In genomic region chr12:79629945-79630850, GRCm38 (mm10) we compare ENCODE assay signal across 16 mouse cellular contexts.
DNase-seq lines count a peak whose midpoint lies in the region; ATAC-seq and TF ChIP-seq lines count a peak whose summit lies in the region.
"Had no signal": no experiment of that assay in that cellular context is flagged by ENCODE, and none has a peak within 500 bp of the region (broad histone marks: within the 10 kb centered on the region; RNA-seq: fewer than 3 reads in every experiment).

No protein-coding gene starts in this region.

- peak overlapping the region; percentile 57 for H3K27ac ChIP-seq in gastrocnemius, adult 2 months
- no peak overlapping the region for H3K27ac ChIP-seq in lung, postnatal 0 days (ENCODE audit: low read length)
- H3K27ac ChIP-seq in intestine, postnatal 0 days (ENCODE audit: low read depth, low read length) = 0 out of 2 replicates have a peak overlapping the region, but pooled peaks have one; percentile 9
- H3K27ac ChIP-seq in stomach, embryonic 15.5 days = peak overlapping the region; percentile 67
- H3K27ac ChIP-seq: neural tube, embryonic 13.5 days had no signal

- no peak overlapping the region for H3K4me3 ChIP-seq in gastrocnemius, adult 2 months
- H3K4me3 ChIP-seq in lung, postnatal 0 days (ENCODE audit: low read depth, low read length) = no peak overlapping the region
- no peak overlapping the region for H3K4me3 ChIP-seq in lung, adult 2 months (replicated peaks; ENCODE audit: extremely low read depth, low read depth, low read length)
- H3K4me3 ChIP-seq in intestine, postnatal 0 days (ENCODE audit: low read depth, low read length) = no peak overlapping the region
- H3K4me3 ChIP-seq in stomach, embryonic 15.5 days (replicated peaks) = no peak overlapping the region
- H3K4me3 ChIP-seq: embryonic facial prominence, embryonic 13.5 days; hindbrain, embryonic 10.5 days; midbrain, embryonic 10.5 days; neural tube, embryonic 13.5 days had no signal

- peak; percentile 46; the same call in 1 of the 2 replicates for TF ChIP-seq EP300 in lung, postnatal 0 days (IDR thresholded peaks at IDR 0.05)

- 57% methylated on average over 7 of the region's 7 CpGs for whole genome bisulfite sequencing in lung, postnatal 0 days
- WGBS in lung, adult 2 months = 56% methylated on average over 7 of the region's 7 CpGs
- 61% methylated on average over 7 of the region's 7 CpGs for WGBS in intestine, postnatal 0 days
- 67% methylated on average over 7 of the region's 7 CpGs for WGBS in stomach, embryonic 15.5 days

- H3K4me1 ChIP-seq in lung, postnatal 0 days (ENCODE audit: insufficient read depth, low read depth, low read length) = 0 out of 2 replicates have a peak, but pooled peaks cover 3% of the 10 kb centered on the region
- H3K4me1 ChIP-seq in lung, adult 2 months (ENCODE audit: control insufficient read depth, insufficient read depth, low read length) = peaks cover 11% of the 10 kb centered on the region
- H3K4me1 ChIP-seq in intestine, postnatal 0 days (replicated peaks; ENCODE audit: control insufficient read depth, insufficient read depth, low read length) = no peaks in the 10 kb centered on the region
- 0 out of 2 replicates have a peak, but pooled peaks cover 14% of the 10 kb centered on the region for H3K4me1 ChIP-seq in stomach, embryonic 15.5 days

- no peak overlapping the region for H3K9ac ChIP-seq in lung, postnatal 0 days (replicated peaks; ENCODE audit: low read depth)
- H3K9ac ChIP-seq in intestine, postnatal 0 days (ENCODE audit: low read depth, low read length) = no peak overlapping the region
- no peak overlapping the region for H3K9ac ChIP-seq in stomach, embryonic 15.5 days
- H3K9ac ChIP-seq: embryonic facial prominence, embryonic 13.5 days; forebrain, postnatal 0 days; neural tube, embryonic 13.5 days had no signal

- peak; percentile 46 for ATAC-seq in lung, postnatal 0 days
- ATAC-seq in intestine, postnatal 0 days = peak; percentile 61; the same call in 1 of the 2 replicates
- ATAC-seq in stomach, embryonic 15.5 days (ENCODE audit: insufficient read depth, low FRiP score, low read depth) = peak; percentile 53
- ATAC-seq: forebrain, postnatal 0 days had no signal

- TF ChIP-seq POLR2A in lung, adult 2 months (IDR thresholded peaks at IDR 0.05; ENCODE audit: borderline replicate concordance, extremely low read depth, low read depth, low read length) = no peak

- no peak for DNase-seq in gastrocnemius, adult 2 months
- no peak for DNase-seq in gastrocnemius, adult 18-20 months (ENCODE audit: low spot score)
- peak; percentile 74 for DNase-seq in lung, postnatal 0 days (ENCODE audit: low spot score)
- DNase-seq in lung, adult 2 months = no peak
- DNase-seq in yolk sac, embryonic 10.5 days (ENCODE audit: low spot score) = no peak
- no peak for DNase-seq in layer of hippocampus, adult 11-12 months (ENCODE audit: low spot score)
- DNase-seq: forebrain, postnatal 0 days; kidney, postnatal 10 days; right cerebral cortex, postnatal 4 days; thymus, postnatal 36 days had no signal

- H3K9me3 ChIP-seq in lung, postnatal 0 days (ENCODE audit: low read length) = no peaks in the 10 kb centered on the region
- no peaks in the 10 kb centered on the region for H3K9me3 ChIP-seq in intestine, postnatal 0 days (ENCODE audit: control insufficient read depth)
- H3K9me3 ChIP-seq in stomach, embryonic 15.5 days = no peaks in the 10 kb centered on the region
- H3K9me3 ChIP-seq: embryonic facial prominence, embryonic 13.5 days; hindbrain, embryonic 10.5 days; midbrain, embryonic 10.5 days; neural tube, embryonic 13.5 days had no signal

- intact Hi-C loops in gastrocnemius, adult 2 months (cut with DNase I) = no loop called here

- no peak for TF ChIP-seq CTCF in gastrocnemius, adult 2 months (IDR thresholded peaks at IDR 0.05)
- no peak for TF ChIP-seq CTCF in lung, postnatal 0 days (IDR thresholded peaks at IDR 0.05)
- no peak for TF ChIP-seq CTCF in lung, adult 2 months (IDR thresholded peaks at IDR 0.05; ENCODE audit: insufficient read depth, low read length)
- TF ChIP-seq CTCF in intestine, postnatal 0 days (IDR thresholded peaks at IDR 0.05; ENCODE audit: low read depth) = no peak

- H3K36me3 ChIP-seq in lung, postnatal 0 days (ENCODE audit: insufficient read depth, low read length) = no peaks in the 10 kb centered on the region
- no peaks in the 10 kb centered on the region for H3K36me3 ChIP-seq in intestine, postnatal 0 days (ENCODE audit: control insufficient read depth, insufficient read depth)
- no peaks in the 10 kb centered on the region for H3K36me3 ChIP-seq in stomach, embryonic 15.5 days
- H3K36me3 ChIP-seq: embryonic facial prominence, embryonic 13.5 days; hindbrain, embryonic 10.5 days; midbrain, embryonic 10.5 days; neural tube, embryonic 13.5 days had no signal

- H3K27me3 ChIP-seq in lung, postnatal 0 days (replicated peaks; ENCODE audit: insufficient read depth, low read length) = no peaks in the 10 kb centered on the region
- H3K27me3 ChIP-seq in intestine, postnatal 0 days (replicated peaks; ENCODE audit: control insufficient read depth, insufficient read depth, low read length) = no peaks in the 10 kb centered on the region
- H3K27me3 ChIP-seq in stomach, embryonic 15.5 days (replicated peaks) = no peaks in the 10 kb centered on the region
- H3K27me3 ChIP-seq: embryonic facial prominence, embryonic 13.5 days; neural tube, embryonic 13.5 days had no signal

- no peak overlapping the region for H3K4me2 ChIP-seq in lung, postnatal 0 days (replicated peaks; ENCODE audit: low read depth, low read length)
- no peak overlapping the region for H3K4me2 ChIP-seq in intestine, postnatal 0 days (replicated peaks; ENCODE audit: low read depth)
- no peak overlapping the region for H3K4me2 ChIP-seq in stomach, embryonic 15.5 days
- H3K4me2 ChIP-seq: embryonic facial prominence, embryonic 13.5 days; neural tube, embryonic 13.5 days had no signal
